Mouse (Mus musculus): ENCODE measurements around the gene Izumo1r.

Izumo1r gene

DNA sequence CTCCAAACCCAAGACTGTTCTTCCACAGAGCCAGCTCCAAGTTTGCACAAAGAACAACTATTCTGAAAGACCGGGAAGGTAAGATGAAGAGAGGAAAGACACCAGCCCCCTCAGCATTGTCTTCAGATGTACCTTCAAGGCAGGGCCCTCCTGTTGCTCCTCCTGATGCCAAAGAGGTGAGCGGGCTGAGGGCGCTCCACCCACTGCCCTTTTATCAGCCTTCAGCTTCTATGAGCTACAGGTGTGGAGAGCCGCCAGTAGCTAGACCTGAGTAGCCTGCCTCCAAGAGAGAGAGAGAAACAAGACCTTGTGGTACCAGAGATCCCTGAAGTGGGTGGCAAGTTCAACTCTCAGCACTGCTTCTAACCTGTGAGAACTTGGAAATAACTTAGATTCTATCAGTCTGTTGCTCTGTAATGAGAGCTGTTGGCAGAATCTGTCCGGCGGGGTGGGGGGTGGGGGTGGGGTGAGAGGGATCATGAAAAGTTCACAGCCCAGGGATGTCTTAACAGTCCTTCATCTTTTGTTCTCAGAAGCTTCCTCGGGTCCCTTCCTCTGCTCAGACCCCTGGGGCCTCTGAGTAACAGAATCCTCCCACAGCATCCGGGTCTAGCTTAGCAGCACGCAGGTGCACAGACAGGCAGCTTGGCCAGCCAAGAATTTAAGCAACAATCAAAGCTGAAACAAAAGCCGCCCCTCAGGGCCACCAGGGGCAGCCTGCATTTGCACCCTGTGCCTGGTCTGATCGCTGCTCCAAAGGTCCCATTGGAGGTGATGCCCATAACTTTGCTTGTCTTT lies at the start of gene Izumo1r:
Gene Izumo1r, minus strand, starts transcription at position 369 of the 798 bp plus-strand sequence.
- in situ Hi-C loops (cut with MseI, MboI), result no loop called here

DNA sequence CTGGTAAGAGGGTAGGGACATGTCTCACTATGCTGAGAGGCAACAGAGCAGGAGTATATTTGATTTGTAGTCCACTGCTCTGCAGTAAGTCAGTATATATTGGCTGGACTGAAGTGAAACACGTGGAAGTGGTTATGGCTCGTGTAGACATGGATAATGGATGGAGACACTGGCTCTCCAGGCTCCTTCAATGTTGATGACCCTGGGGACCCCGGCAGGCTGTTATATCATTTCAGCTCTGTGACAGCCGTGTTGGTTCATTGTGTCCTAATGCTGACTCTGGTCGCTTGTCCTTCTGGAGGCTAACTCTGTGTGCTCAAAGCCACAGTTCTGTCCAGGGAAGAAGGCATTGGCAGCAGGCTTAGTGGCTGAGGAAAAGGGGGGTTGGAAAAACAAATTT lies 47.3 kb upstream of the Izumo1r start:
- in situ Hi-C loops (cut with MseI, MboI), result no loop called here

DNA sequence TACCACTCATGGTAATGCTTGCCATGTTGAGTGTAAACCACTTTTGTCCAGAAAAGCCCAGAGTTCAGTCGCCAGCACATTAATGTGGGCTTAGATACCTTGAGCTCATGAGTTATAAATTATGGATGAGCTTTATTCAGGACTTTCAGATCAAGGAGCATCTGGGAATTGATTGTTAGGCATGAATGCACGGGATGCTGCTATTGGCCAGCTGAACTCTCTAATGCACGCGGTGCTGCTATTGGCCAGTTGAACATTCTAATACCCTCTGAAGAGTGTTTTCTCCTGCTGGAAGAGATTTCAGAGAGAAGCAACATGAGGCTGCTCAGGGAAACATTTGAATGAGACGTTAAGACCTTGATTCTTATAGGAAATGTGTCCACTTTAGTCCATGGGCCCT lies 45.1 kb upstream of the Izumo1r start:
- in situ Hi-C loops (cut with MseI, MboI), result no loop called here

DNA sequence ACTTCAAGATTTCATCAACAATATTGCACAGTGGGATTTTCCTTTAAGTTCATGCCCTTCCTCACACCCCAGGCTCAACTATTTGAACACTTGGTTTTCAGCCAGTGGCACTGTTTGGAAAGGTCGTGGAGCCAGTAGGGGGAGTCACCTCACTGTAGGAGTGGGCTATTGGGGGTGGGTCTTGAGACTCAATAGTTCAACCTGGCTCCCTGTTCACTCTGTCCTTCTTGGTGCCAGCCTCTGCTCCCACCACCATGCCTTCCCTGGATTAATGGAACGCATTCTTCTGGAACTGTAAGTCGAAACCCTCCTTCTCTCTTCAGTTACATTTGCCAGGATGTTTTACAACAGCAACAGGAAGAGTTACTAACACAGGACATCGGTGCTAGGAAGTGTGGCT lies 42.9 kb upstream of the Izumo1r start:
- in situ Hi-C loops (cut with MseI, MboI), result no loop called here

DNA sequence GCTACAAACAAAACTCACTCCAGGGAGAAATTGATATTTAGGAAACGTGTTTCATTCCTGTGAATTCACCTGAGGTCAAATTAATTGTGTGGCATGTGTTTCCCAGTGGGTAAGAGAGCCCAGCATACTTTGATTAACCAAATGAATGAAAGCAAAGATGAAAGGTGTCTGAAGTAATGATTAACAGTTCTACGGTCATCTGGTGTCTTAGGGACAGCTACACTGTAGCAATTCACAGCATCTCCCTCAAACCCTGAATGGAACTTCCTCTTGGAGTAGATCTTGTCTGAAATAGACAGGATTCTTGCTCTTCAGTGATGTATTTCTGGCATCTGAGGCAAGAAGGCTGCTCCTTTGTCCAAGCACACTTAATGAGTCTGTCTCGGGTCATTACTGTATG lies 42.2 kb upstream of the Izumo1r start:
- in situ Hi-C loops (cut with MseI, MboI), result no loop called here

DNA sequence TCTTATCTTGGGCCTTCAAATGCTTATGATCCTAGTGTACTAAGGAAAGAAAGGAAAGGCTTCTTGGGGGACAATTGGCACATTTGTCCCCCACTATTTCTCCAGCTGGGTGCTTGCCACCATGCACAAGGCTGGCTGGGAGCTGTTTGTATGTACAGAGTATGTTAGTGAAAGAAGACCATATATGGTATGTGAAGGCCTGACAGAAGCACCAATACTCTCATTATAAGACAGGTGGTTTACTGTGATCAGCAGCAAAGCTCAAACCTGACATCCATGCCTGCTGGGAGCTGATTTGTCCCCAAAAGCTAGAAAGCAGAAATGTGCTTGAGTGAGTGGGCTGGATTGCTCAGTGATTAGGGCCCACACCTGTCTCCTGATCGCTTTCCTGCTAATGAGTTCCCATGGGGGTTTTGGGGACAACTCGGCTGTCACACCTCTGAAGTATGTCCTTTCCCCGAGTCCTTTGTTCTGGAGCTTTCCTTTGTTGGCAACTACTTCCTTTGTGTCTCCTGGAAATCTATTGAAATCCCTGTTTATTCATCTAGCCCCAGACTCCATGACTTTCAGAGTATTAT lies 38.5 kb upstream of the Izumo1r start:
- in situ Hi-C loops (cut with MseI, MboI), result no loop called here

DNA sequence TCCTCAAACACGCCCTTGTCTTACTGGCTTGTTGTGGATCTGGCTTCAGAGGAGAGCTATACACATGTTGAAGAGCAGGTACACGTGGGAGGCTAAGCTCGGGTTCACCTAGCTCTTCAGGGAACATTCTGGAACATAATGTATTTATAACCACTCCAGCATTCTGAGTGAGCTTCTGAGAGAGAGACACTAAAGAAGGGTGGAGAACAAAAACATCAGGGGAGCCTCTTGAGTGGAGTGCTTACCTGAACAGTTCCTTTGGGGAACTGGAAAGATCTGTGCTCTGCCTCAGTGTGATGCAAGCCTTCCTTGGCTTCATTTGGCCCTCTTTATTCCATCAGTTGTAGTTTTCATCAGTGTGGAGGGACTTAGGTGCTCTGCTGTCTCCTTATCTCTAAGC lies 35.9 kb upstream of the Izumo1r start:
- in situ Hi-C loops (cut with MseI, MboI), result no loop called here

DNA sequence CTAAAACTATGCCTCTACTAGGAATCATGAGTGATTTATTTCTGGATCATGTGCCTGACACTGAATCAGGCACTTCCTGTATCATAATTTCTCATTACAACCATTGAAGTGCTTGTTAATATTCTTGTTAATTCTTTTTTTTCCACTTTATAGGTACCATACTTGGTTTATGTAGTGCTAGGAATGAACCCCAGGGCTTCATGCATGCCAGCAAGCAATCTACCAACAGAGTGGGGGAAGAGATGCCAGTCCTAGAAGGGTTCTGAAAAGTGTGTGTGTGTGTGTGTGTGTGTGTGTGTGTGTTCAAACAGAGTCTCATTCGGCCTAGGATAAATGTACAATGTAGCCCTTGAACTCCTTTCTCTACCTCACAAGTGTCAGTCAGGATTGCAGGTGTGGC lies 33.6 kb upstream of the Izumo1r start:
- in situ Hi-C loops (cut with MseI, MboI), result no loop called here

DNA sequence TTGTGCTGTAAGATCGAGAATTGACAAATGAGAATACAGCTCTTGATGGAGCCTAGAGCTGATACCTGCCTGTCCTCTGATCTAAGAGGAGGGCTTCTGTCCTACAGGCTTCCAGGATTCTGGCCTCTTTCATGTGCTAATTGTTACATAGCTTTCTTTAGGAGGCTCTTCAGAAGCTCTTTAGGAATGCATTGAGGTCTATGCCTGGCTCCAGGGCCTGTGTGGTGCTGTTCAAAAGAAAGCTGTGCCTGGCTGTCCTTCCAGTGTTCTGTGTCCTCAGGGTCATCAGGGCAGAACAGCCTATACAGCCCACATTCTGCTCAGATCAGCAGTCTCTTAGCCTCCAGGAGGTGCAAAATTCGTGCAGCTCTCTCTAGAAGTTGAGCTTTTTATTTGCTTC lies 31.1 kb upstream of the Izumo1r start:
- in situ Hi-C loops (cut with MseI, MboI), result no loop called here

DNA sequence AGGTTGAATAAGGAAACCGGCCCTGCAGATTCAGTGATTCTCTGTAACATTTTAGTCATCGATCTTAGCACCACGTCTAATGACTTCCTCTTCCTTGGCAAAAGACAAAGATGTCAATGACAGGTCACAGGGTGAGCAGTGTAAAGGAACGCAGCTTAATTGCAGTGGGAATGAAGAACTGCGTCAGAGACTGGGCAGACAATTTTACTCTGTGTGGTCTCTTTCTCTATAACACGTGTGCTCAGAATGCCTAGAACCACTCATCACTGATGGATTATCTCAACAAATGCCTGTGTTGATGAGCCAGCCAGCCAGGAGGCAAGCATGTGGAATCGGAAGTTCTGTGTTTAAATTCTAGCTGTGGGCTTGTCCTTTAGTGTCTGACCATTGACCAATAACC lies 28.2 kb upstream of the Izumo1r start:
- in situ Hi-C loops (cut with MseI, MboI), result no loop called here

DNA sequence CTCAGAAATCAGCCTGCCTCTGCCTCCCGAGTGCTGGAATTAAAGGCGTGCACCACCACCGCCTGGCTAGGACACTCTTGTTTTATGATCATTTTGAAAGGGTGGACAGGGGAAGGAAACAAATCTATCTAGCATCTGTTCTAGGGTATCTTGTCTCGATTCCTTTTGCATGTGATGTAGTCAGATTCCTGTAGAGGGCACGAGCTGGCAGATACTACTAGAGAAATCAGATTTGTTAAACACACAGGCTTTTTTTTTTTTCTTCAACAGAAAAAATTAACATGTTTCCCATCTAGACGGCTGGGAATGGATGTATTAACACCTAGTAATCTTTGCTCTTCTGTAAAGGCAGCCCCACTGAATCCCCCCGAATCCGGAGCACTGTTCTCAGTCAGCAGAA lies 27.5 kb upstream of the Izumo1r start:
- in situ Hi-C loops (cut with MseI, MboI), result no loop called here

DNA sequence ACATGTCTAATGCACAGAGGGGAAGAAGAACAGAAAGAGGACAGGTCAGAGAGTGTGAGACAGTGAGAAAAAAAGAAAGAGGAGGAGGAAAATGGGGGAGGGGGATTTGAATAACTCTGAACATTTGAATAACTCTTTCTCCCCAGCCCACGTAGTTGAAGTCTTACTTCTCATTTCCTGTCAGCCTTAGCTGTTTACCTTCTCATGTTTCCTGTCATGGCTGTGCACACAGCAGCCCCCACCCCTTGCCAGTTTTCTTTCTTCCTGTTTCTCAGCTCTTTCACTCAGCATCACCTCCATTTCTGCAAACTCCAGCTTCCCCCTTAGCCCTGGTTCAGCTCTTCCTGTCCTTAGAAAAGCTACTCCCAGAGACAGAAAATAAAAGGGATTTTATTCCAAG lies 22.8 kb upstream of the Izumo1r start:
- in situ Hi-C loops (cut with MseI, MboI), result no loop called here

DNA sequence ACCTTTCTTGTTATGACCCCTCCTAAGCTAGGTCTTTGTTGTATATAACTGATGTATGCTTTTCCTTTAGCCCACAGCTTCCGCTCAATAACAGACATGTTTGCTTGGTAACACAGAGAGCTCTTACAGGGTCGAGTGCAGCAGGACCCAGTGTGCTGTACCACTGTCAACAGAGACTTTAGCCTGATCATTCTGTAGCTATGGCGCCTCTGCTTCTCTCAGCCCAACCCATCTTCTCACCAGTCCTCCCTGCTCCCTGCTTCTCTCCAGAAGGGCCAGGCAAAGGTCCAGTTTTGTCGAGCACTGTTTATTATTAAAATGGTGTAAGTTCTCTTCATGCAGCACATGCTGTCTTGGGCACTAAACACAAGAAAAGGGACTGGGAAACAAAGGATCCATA lies 19.9 kb upstream of the Izumo1r start:
- in situ Hi-C loops (cut with MseI, MboI), result no loop called here

DNA sequence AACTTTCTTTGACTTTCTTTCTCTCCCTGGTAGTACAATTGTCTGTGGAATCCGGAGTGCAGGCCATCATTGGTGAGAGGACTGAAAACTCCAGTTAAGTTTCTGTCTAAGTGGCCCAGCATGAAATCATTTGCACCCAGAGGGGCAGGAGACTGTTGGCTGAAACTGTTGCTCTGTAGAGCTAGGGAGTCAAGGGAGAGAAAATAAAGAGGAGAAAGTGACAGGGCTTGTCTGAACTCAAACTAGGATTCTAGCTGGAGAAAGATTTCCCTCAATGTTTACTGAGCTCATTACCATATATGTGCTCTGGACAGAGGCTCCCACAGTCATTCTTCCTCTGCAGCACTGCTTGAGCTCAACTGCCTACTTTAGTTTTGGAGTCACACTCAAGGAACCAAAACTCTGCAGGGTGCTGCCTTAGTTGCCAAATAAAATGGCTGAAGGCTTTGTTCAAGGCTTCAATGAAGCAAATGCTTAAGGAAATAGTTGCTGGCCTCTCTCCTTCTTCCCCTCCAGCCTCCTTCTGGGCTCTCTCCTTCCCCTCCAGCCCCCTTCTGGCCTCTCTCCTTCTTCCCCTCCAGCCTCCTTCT lies 18.3 kb upstream of the Izumo1r start:
- in situ Hi-C loops (cut with MseI, MboI), result no loop called here

DNA sequence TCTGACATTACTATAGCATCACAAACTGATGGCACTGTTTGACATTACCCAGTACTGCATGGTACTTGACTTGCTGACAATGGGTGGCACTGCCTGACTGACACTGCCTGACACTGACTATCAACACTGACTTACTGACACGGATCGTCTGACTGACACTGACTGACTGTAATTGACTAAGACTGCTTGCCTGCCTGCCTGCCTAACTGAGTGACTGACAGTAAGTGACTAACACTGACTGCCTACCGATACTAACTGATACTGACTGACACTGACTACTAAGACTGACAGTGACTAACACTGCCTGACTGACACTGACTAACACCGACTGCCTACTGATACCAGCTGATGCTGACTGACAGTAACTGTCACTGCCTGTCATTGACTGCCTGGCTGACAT lies 17.5 kb upstream of the Izumo1r start:
- in situ Hi-C loops (cut with MseI, MboI), result no loop called here

DNA sequence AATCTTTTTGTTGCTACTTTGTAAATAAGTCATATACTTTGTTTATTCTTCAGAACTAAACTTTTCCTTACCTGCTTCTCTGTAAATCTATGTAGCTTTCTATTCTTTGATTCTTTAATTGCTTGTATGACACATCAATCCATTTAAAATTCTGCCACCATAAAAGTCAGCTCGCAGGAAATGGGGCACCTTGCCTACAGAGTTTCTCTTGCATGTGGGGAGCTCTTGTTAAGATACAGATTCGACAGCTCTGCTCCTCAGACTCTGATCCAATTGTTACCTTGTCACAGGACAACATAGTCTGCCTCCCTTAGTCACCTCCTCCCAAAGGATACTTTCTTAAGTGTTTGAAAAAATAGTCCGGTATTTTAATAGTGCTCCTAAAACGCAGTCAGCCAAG lies 16.9 kb upstream of the Izumo1r start:
- in situ Hi-C loops (cut with MseI, MboI), result no loop called here

DNA sequence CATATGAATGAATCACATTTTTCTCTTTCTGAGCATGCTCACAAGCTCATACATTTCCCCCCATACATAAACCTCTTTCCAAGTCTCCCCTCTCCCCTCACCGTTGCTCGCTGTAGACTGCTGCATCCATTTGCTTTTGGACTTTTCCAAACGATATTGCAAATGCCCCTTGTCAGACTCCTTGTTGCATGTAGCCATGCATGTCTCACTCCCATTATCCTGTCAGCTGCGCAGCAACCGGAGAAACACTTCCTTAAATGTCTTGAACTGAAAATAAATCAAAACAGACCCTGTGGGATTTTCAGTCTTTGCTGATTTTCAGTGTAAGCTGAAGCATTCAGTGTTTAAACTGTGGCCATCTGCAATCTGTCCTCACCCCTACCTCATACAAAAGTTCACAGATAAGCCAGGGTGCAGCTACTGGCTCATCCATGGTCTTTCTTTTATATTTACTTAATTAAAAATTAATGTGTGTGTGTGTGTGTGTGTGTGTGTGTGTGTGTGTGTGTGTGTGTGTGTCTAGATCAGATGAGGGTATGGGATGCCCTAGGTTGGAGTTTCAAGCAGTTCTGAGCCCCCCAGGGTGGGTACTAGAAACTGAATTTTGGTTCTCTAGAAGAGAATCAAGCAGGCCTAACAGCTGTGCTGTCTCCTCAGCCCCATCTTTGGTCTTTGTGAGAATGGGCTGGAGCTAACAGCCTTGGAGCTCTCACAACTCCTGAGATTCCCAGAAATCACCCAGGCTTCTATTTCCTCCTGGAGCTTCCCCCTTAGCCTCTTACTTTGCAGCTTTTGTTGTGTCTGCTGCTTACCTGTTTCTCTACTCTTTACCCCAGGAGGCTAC lies 15.3 kb upstream of the Izumo1r start:
- in situ Hi-C loops (cut with MseI, MboI), result no loop called here

DNA sequence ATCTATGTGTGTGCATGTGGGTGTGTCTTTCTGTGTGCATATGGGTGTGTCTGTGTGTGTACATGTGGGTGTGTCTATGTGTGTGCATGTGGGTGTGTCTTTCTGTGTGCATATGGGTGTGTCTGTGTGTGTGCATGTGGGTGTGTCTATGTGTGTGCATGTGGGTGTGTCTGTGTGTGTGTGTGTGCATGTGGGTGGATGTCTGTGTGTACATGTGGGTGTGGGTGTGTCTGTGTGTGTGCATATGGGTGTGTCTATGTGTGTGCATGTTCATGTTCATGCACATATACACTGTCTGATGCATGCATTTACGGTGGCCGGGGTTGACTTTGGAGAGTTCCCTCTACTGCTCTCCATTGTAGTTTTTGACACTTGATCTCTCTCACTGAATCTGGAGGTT lies 13.9 kb upstream of the Izumo1r start:
- in situ Hi-C loops (cut with MseI, MboI), result no loop called here

DNA sequence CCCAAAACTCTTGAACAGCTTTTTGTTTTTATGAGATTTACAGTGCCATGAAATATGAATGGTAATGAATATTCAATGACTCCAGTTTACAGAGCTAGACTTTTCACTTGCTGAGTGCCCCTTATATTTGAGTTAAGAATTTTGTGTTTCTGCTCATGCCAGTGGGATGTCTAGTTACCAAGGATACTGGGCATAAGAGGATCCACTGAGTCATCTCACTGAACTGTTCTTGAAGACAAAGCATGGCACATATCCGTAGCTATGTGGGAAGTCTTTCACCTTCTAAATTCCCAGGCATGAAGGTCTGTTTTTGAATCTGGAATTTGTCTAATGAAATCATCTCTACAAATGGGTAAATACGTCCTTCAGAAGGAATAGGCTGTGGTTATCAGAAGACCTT lies 8.3 kb upstream of the Izumo1r start:
- in situ Hi-C loops (cut with MseI, MboI), result no loop called here

DNA sequence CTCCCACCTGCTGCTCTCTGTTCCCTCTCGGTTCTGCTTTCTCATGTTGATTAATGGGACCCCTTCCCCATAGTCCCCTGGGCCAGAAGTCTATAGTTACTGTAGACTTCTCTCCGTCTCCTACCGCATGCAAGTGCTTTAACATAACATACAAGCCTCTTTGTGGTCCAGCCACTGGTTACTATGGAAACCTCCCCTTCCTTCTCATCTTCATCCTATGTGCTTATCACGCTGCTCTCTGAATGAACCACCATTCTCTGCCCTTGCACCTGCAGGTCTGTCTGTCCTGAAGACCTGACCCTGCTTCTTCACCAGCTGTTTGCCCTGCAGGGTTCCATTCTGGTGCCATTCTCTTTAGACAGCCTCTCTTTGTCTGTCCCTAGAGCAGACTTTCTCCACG lies 6.2 kb upstream of the Izumo1r start:
- in situ Hi-C loops (cut with MseI, MboI), result no loop called here

DNA sequence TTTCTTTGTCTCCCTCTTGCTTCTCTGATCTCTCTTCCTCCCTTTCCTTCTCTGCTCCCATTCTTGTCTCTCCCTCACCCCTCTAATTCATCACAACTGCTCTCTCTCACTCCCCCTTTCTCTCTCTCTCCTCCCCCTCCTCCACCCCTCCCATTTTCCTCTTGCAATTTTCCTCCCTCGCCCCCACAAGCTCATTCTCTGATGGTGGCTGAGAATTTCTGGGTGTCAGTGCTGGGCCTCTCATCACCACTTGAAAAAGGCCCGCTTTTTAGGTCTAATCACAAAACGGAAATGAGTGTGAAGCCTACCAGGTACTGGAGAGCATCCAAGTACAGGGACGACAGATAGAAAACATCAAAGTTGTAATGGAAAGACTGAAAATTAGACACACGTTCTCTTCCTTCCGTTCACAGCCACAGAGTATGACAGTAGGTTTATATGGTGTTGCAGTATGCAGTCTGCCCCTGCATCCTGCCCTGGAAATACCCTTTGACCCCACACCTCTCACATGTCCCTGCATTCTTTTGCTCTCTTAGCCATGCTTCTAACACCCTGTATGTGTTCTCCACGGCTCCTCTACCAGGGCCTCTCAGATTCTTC lies 4.2 kb upstream of the Izumo1r start:
- in situ Hi-C loops (cut with MseI, MboI), result no loop called here

DNA sequence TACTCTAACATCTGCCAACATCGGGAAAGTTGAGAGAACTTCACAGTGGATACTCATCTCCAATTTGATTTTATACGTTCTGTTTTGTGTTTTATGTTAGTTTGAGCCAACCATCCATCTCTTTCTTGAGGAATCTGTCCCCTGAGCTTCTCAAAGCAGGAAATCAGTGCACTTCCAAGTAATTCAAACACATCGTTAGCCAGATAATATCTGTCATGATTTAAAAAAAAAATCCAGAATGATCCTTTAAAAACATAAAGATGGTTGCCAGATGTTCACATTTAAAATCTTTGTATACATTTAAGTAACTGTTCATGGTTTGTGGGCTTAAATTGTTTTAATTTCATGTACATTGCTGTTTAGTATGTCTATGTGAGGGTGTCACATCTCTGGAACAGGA lies 2.2 kb upstream of the Izumo1r start:
- in situ Hi-C loops (cut with MseI, MboI), result no loop called here
